Mouse (Mus musculus) small intestine, adult 2 months (tissue): ENCODE results near the gene Rab36. TPM values are rescaled to one million over a fixed set of nuclear protein-coding genes. Genes with fewer than 3 reads are reported as not detected.

Experiments used
- H3K27ac ChIP-seq: fragments of 200-500 bp; 2 replicates; pipeline ENCODE4 v1.5.1; 2012; ENCODE audit warnings: low read depth, low read length, control low read depth, inconsistent platforms; ENCODE audit not compliant: insufficient read depth
- H3K27me3 ChIP-seq: fragments of 200-500 bp; 2 replicates; pipeline ENCODE4 v1.6.1; 2012; ENCODE audit warnings: mild to moderate bottlenecking, moderate library complexity, low read length, inconsistent platforms; ENCODE audit not compliant: control insufficient read depth, insufficient read depth
- H3K36me3 ChIP-seq: fragments of 200-500 bp; 2 replicates; pipeline ENCODE4 v1.6.1; 2012; ENCODE audit warnings: mild to moderate bottlenecking, low read length, control low read depth, inconsistent platforms; ENCODE audit not compliant: control insufficient read depth, insufficient read depth
- H3K4me1 ChIP-seq: fragments of 200-500 bp; 2 replicates; pipeline ENCODE4 v1.6.1; 2012; ENCODE audit warnings: low read length, inconsistent platforms, mixed read lengths; ENCODE audit not compliant: control insufficient read depth, insufficient read depth, insufficient read length
- H3K4me3 ChIP-seq: fragments of 200-500 bp; 2 replicates; pipeline ENCODE4 v1.5.1; 2012; ENCODE audit warnings: low read depth, mild to moderate bottlenecking, control low read depth, inconsistent platforms, low read length, moderate library complexity
- CTCF ChIP-seq: fragments of 200-500 bp; IDR thresholded peaks from 2 replicates; pipeline ENCODE4 v1.5.1; 2012; ENCODE audit warnings: low read depth, mild to moderate bottlenecking, control low read depth, inconsistent platforms, low read length, moderate library complexity, mixed read lengths; ENCODE audit not compliant: insufficient replicate concordance, insufficient read length; ENCODE audit errors: extremely low read depth
- POLR2A ChIP-seq: fragments of 200-500 bp; IDR thresholded peaks from 2 replicates; pipeline ENCODE4 v1.6.1; 2012; ENCODE audit warnings: low read depth, mild to moderate bottlenecking, control low read depth, inconsistent platforms, low read length, moderate library complexity
- WGBS: fragments of 180-500 bp; shearing (Covaris S2); methylation state at CpG from one replicate; pipeline ENCODE4 v1.1.7; 2018; 5-methylcytosine and 5-hydroxymethylcytosine counted together
- polyA plus RNA-seq: library from polyadenylated mRNA; depleted of rRNA; stranded (reverse); fragments of >200 nt; gene quantifications from 2 replicates; pipeline ENCODE4 v1.2.3, GENCODE M21; 2012

Rab36 gene
- polyA plus RNA-seq, 1 experiment, result 1.6 TPM

GRCm38 (mm10) chr10:75062621-75063020 lies 25.8 kb downstream of the Rab36 start:
- H3K27ac ChIP-seq, result no peak overlapping the region
- 44% methylated on average over 6 of the region's 6 CpGs for WGBS
- no peaks in the 10 kb centered on the region for H3K27me3 ChIP-seq
- no peak for TF ChIP-seq CTCF
- no peak for TF ChIP-seq POLR2A
- peaks cover 26% of the 10 kb centered on the region for H3K4me1 ChIP-seq
- H3K4me3 ChIP-seq, result peak overlapping the region; percentile 92
- H3K36me3 ChIP-seq, result 0 out of 2 replicates have a peak, but pooled peaks cover 2% of the 10 kb centered on the region

- TF ChIP-seq POLR2A, result no peak
- TF ChIP-seq CTCF, result no peak
- 0 out of 2 replicates have a peak, but pooled peaks cover 2% of the 10 kb centered on the region for H3K36me3 ChIP-seq
- peak overlapping the region; percentile 16 for H3K4me3 ChIP-seq
- 25% methylated on average over 12 of the region's 12 CpGs for WGBS
- no peaks in the 10 kb centered on the region for H3K27me3 ChIP-seq
- peaks cover 30% of the 10 kb centered on the region for H3K4me1 ChIP-seq
- no peak overlapping the region for H3K27ac ChIP-seq
These were observed 26.6 kb downstream of the Rab36 start for GRCm38 (mm10) chr10:75063301-75063965.

GRCm38 (mm10) chr10:75065691-75066090 lies 28.8 kb downstream of the Rab36 start:
- no peak for TF ChIP-seq CTCF
- TF ChIP-seq POLR2A, result no peak
- peaks cover 27% of the 10 kb centered on the region for H3K4me1 ChIP-seq
- H3K4me3 ChIP-seq, result no peak overlapping the region
- 0 out of 2 replicates have a peak, but pooled peaks cover 2% of the 10 kb centered on the region for H3K36me3 ChIP-seq
- no peaks in the 10 kb centered on the region for H3K27me3 ChIP-seq
- WGBS, result 78% methylated on average over 6 of the region's 6 CpGs
- no peak overlapping the region for H3K27ac ChIP-seq

- Histone ChIP-seq H3K27me3 (no peaks in the 10 kb centered on the region), H3K36me3 (0 out of 2 replicates have a peak, but pooled peaks cover 2% of the 10 kb centered on the region), H3K4me1 (peaks cover 18% of the 10 kb centered on the region; the same call in 1 of the 2 replicates), H3K4me3 (no peak overlapping the region), H3K27ac (no peak overlapping the region)
- TF ChIP-seq POLR2A (no peak), CTCF (no peak)
These were observed 30.6 kb downstream of the Rab36 start for GRCm38 (mm10) chr10:75067446-75067845.

- peaks cover 14% of the 10 kb centered on the region; the same call in 1 of the 2 replicates for H3K4me1 ChIP-seq
These were observed 31.2 kb downstream of the Rab36 start for GRCm38 (mm10) chr10:75068086-75068485.

GRCm38 (mm10) chr10:75068624-75069328 lies 31.9 kb downstream of the Rab36 start:
- Histone ChIP-seq H3K27ac (peak overlapping the region; percentile 14), H3K4me3 (no peak overlapping the region), H3K4me1 (peaks cover 9% of the 10 kb centered on the region; the same call in 1 of the 2 replicates), H3K27me3 (no peaks in the 10 kb centered on the region), H3K36me3 (0 out of 2 replicates have a peak, but pooled peaks cover 2% of the 10 kb centered on the region)
- TF ChIP-seq POLR2A, result no peak
- no peak for TF ChIP-seq CTCF
- 21% methylated on average over 12 of the region's 12 CpGs for WGBS

More at GRCm38 (mm10) chr10:75068086-75068485, 31.2 kb downstream of the Rab36 start:
- Histone ChIP-seq H3K4me3 (no peak overlapping the region), H3K27me3 (no peaks in the 10 kb centered on the region), H3K27ac (peak overlapping the region; percentile 17; the same call in 1 of the 2 replicates), H3K36me3 (0 out of 2 replicates have a peak, but pooled peaks cover 2% of the 10 kb centered on the region)
- no peak for TF ChIP-seq POLR2A
- no peak for TF ChIP-seq CTCF
- 26% methylated on average over 2 of the region's 2 CpGs for WGBS
